Mouse (Mus musculus) limb, embryonic 14.5 days (tissue): ENCODE data around the gene Cers1. TPM values are rescaled to one million over a fixed set of nuclear protein-coding genes. Genes with fewer than 3 reads are reported as not detected.
A peak's percentile ranks its signal among the peaks of the same experiment; 100 is the strongest.

Experiments used
- ATAC-seq: fragments of 200-750 bp; cut with Nextera tagmentation; 2 replicates; pipeline ENCODE4 v1.8.0; 2017; ENCODE audit warnings: low read depth, moderate number of reproducible peaks, moderate TSS enrichment; ENCODE audit not compliant: low FRiP score
- DNase-seq: peaks from one replicate; pipeline ENCODE4 v3.0.0-alpha.2; 2015; ENCODE audit warnings: low spot score
- H3K27ac ChIP-seq: fragments of 300-500 bp; sonication (generic); replicated peaks from 2 replicates; pipeline ENCODE4 v1.5.1; 2014; ENCODE audit warnings: low read depth, mild to moderate bottlenecking, low read length, moderate library complexity, mixed read lengths
- H3K27me3 ChIP-seq: fragments of 300-500 bp; sonication (generic); 2 replicates; pipeline ENCODE4 v1.6.1; 2014; ENCODE audit warnings: low read length, mixed read lengths; ENCODE audit not compliant: control insufficient read depth, insufficient read depth
- H3K36me3 ChIP-seq: fragments of 300-500 bp; sonication (generic); 2 replicates; pipeline ENCODE4 v1.6.1; 2014; ENCODE audit warnings: mild to moderate bottlenecking, low read length, moderate library complexity, mixed read lengths; ENCODE audit not compliant: control insufficient read depth, insufficient read depth
- H3K4me1 ChIP-seq: fragments of 300-500 bp; sonication (generic); 2 replicates; pipeline ENCODE4 v1.6.1; 2014; ENCODE audit warnings: antibody characterized with exemption, low read length, mixed read lengths; ENCODE audit not compliant: control insufficient read depth, insufficient read depth
- H3K4me2 ChIP-seq: fragments of 300-500 bp; sonication (generic); replicated peaks from 2 replicates; pipeline ENCODE4 v1.6.1; 2014; ENCODE audit warnings: low read depth, mild to moderate bottlenecking, low read length, moderate library complexity; ENCODE audit not compliant: severe bottlenecking
- H3K4me3 ChIP-seq: fragments of 300-500 bp; sonication (generic); replicated peaks from 2 replicates; pipeline ENCODE4 v1.5.1; 2014; ENCODE audit warnings: low read length
- H3K9ac ChIP-seq: fragments of 300-500 bp; sonication (generic); 2 replicates; pipeline ENCODE4 v1.6.1; 2014; ENCODE audit warnings: mild to moderate bottlenecking, low read depth, low read length, moderate library complexity; ENCODE audit not compliant: severe bottlenecking
- H3K9me3 ChIP-seq: fragments of 300-500 bp; sonication (generic); 2 replicates; pipeline ENCODE4 v1.6.1; 2016; ENCODE audit warnings: low read length; ENCODE audit not compliant: control insufficient read depth
- POLR2A ChIP-seq: fragments of 200-500 bp; IDR thresholded peaks from 2 replicates; pipeline ENCODE4 v1.8.0; 2012; ENCODE audit warnings: inconsistent platforms, mild to moderate bottlenecking, moderate library complexity, borderline replicate concordance; ENCODE audit not compliant: insufficient read depth, insufficient read length; ENCODE audit errors: extremely low read depth
- WGBS: fragments of 180-500 bp; shearing (Covaris S2); extraction: QIAGEN DNeasy Blood & Tissue Kit; methylation state at CpG from one replicate; pipeline ENCODE4 v1.1.7; 2014; 5-methylcytosine and 5-hydroxymethylcytosine counted together
- polyA plus RNA-seq, 2 experiments: library from polyadenylated mRNA; depleted of rRNA in 1 of 2; stranded (reverse) in 1 of 2; unstranded in 1 of 2; fragments of >200 nt; fragmentation: Nextera tagmentation in 1 of 2; extraction: Ambion mirVana in 1 of 2; gene quantifications; 2 replicates each; pipeline versions ENCODE4 v1.2.1 to v1.2.3; 2012 to 2014

Cers1 gene
- polyA plus RNA-seq, 2 experiments, result 12.0 to 12.4 TPM

- Histone ChIP-seq H3K4me2 (no peak overlapping the region), H3K27ac (peak overlapping the region; percentile 70; the same call in 1 of the 2 replicates), H3K9me3 (no peaks in the 10 kb centered on the region), H3K36me3 (no peaks in the 10 kb centered on the region), H3K27me3 (no peaks in the 10 kb centered on the region), H3K4me1 (peaks cover 8% of the 10 kb centered on the region), H3K4me3 (no peak overlapping the region), H3K9ac (peak overlapping the region; percentile 28; the same call in 1 of the 2 replicates)
- WGBS, result 64% methylated on average over 10 of the region's 10 CpGs
- ATAC-seq, result no peak
- TF ChIP-seq POLR2A, result no peak
- no peak for DNase-seq
Measured at GRCm38 (mm10) chr8:70361484-70362032, 46.0 kb downstream of the Cers1 start.

DNA sequence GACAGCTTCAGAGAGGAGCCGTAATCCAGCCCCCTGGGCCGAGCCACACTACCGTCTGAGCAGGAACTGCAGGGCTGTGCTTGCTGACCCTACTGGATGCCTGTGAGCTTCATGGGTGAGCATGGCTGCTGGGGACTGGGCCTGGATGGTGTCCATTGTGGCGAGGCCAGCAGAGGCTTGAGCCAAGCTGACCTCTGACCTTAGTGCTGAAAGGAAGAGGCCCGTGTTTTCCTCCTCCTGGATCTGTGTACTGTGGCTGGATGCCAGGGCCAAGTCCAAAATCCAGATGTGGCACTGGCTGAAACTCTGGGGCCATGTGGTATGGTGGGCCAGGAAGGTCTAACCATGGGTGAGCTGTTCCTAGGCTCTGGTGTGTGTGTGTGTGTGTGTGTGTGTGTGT lies 48.5 kb downstream of the Cers1 start:
- ATAC-seq, result no peak
- 39% methylated on average over 5 of the region's 5 CpGs for WGBS
- H3K9ac ChIP-seq, result no peak overlapping the region
- peaks cover 8% of the 10 kb centered on the region for H3K4me1 ChIP-seq
- DNase-seq, result no peak
- no peaks in the 10 kb centered on the region for H3K9me3 ChIP-seq
- no peak overlapping the region for H3K27ac ChIP-seq
- H3K4me3 ChIP-seq, result no peak overlapping the region
- H3K36me3 ChIP-seq, result no peaks in the 10 kb centered on the region
- no peaks in the 10 kb centered on the region for H3K27me3 ChIP-seq
- no peak overlapping the region for H3K4me2 ChIP-seq
- no peak for TF ChIP-seq POLR2A

DNA sequence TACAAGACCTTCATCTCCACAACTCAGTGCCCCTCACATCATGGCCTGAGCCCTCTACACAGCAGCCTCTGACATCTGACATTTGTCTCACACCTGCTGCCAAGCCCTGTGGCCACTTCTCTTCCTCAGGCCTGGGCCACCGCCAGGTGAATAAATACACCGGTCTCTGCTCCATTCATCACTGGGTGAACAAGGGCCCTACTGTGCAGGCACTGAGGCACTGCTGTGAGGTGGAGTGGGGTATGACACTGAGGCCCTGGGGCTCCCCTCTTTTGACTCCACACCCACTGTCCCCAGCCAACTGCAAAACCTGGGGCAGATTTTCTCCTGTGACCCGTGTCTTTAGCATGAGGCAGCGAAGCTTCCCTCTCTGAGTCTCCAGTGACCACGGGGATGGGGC lies 51.0 kb downstream of the Cers1 start:
- no peak for TF ChIP-seq POLR2A
- no peak overlapping the region for H3K4me3 ChIP-seq
- H3K9ac ChIP-seq, result no peak overlapping the region
- H3K27ac ChIP-seq, result no peak overlapping the region
- WGBS, result 60% methylated on average over 5 of the region's 5 CpGs
- H3K9me3 ChIP-seq, result no peaks in the 10 kb centered on the region
- ATAC-seq, result no peak
- no peaks in the 10 kb centered on the region for H3K36me3 ChIP-seq
- H3K4me1 ChIP-seq, result peaks cover 10% of the 10 kb centered on the region
- H3K4me2 ChIP-seq, result no peak overlapping the region
- no peak for DNase-seq
- no peaks in the 10 kb centered on the region for H3K27me3 ChIP-seq

DNA sequence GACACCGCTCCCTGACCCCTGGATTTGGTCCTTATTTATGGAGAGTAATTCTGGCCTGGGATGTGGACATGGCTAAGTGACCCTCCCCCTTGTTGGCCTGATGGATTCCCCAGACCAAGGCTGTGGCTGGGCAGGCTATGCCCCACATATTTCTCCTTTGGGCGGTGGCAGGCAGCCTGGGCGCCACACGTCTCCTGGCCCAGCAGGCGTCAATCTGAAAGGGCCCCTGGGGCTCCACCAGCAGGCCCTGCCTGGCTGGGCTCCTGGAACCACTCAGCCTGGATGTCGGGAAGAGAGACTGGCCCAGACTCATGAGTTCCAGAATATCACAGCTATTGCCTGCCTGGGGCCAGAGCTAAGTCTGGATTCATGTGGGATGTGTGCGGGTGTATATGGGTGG lies 54.9 kb downstream of the Cers1 start:
- no peaks in the 10 kb centered on the region for H3K36me3 ChIP-seq
- ATAC-seq (no peak), DNase-seq (no peak)
- no peak overlapping the region for H3K9ac ChIP-seq
- H3K9me3 ChIP-seq, result no peaks in the 10 kb centered on the region
- H3K27ac ChIP-seq, result no peak overlapping the region
- H3K4me3 ChIP-seq, result no peak overlapping the region
- WGBS, result 59% methylated on average over 7 of the region's 7 CpGs
- TF ChIP-seq POLR2A, result no peak
- H3K4me2 ChIP-seq, result no peak overlapping the region
- peaks cover 34% of the 10 kb centered on the region for H3K27me3 ChIP-seq
- peaks cover 30% of the 10 kb centered on the region for H3K4me1 ChIP-seq

- Histone ChIP-seq H3K27me3 (peaks cover 48% of the 10 kb centered on the region), H3K4me3 (no peak overlapping the region), H3K9ac (peak overlapping the region; percentile 31; the same call in 1 of the 2 replicates), H3K4me1 (peaks cover 36% of the 10 kb centered on the region), H3K9me3 (no peaks in the 10 kb centered on the region), H3K36me3 (no peaks in the 10 kb centered on the region), H3K4me2 (no peak overlapping the region), H3K27ac (peak overlapping the region; percentile 67)
- 31% methylated on average over 6 of the region's 6 CpGs for WGBS
- ATAC-seq, result no peak
- DNase-seq, result peak; percentile 24
- no peak for TF ChIP-seq POLR2A
Measured at GRCm38 (mm10) chr8:70371951-70372350, 56.4 kb downstream of the Cers1 start.
